ENCODE assay signal across 14 mouse cellular contexts in genomic region chr3:70460811-70461210, GRCm38 (mm10).
"Had no signal": no experiment of that assay in that cellular context is flagged by ENCODE, and none has a peak within 500 bp of the region (broad histone marks: within the 10 kb centered on the region; RNA-seq: fewer than 3 reads in every experiment).

No protein-coding gene starts in this region.

- DNase-seq: cerebellum, postnatal 10 days; cerebellum, postnatal 14 days; cerebellum, postnatal 25 days; cerebellum, postnatal 36 days; embryo, embryonic 11 days; forebrain, postnatal 0 days; gastrocnemius, adult 2 months; gastrocnemius, postnatal 10 days; gastrocnemius, postnatal 14 days; gastrocnemius, postnatal 25 days; gastrocnemius, postnatal 36 days; heart, adult 11 months; heart, adult 18-20 months; heart, adult 2 months had no signal
